Mouse (Mus musculus): ENCODE data around the gene Hecw1.
"Not testable (repeated sequence)": the region's sequence is repeated elsewhere in the genome, so short reads cannot be mapped to it uniquely, and the experiment has no call there.

The Hecw1 gene

DNA sequence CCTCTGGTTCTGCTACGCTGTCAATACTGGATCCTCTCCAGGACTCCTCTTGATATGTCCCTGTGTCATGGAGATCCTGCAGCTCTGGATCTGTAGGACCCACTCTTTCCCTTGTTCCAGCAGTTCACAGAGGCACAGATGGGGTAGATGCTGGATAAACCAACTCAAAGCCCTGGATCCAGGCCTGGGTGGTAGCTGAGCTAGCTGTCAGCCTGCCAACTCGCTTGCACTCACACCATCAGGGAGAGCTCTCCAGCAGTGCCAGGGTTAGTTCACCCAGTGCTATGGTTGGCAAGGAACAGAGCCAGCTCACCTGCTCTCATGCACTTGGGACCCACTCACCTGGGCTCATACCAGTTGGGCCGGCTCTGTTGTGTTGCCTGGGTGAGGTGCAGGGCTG is 157.5 kb downstream of the Hecw1 start:
- DNase-seq (ENCODE audit: low read depth, low spot score) = no peak

DNA sequence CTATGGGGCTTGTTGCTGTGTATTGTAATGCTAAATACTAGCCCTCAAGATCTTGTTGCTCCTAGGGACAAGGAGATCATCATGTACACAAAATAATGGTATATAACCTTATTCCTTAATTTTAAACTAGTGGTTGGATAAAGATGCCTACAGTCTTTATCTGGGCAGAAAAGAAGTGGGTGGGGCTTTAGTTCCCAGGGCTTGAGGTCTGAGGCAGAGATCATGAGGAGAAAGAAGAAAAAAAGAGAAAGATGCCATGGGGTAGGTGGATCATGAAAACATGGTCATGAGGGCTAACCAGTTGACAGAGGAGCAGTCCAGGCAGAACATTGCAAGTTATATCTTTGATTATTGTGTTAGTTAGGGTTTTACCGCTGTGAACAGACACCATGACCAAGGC is 195.8 kb downstream of the Hecw1 start:
- no peak for DNase-seq (ENCODE audit: low read depth, low spot score)

DNA sequence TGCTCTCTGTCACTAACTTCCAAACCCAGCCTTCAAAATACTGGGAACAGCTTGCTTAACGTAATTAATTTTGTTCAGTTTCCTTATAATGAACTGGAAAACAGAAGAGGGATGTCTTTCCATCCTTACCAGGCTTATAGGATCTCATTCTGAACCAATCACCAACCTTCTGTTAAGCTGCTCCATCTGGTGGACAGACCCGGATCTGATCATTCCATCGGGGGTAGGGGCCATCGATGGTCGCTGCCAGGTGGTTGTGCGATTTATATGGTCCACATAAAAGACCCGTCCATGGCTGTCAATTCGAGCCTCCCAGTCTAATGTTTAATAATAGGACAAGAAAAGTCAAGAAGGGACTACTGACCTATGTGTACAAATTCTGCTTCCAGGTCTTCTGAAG is 216.4 kb downstream of the Hecw1 start:
- no peak for DNase-seq (ENCODE audit: low read depth, low spot score)

DNA sequence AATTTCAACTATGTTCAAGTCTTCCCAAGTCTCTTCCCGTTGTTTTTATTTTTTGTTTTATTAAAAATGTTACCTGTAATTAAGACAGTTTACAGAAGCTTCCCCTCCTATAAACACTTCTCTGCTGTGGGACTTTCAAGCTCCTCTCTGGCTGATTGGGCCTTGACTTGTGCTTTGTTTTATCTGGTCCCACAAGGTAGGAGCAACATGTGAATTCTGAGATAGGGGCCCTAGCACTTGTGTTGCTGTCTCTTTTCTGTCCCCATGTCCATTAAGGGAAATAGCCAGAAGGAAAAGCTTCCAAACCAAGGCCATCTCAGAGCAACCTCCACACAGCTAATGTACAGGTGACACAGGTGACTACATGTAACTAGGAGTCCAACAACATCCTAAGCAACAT is 218.9 kb downstream of the Hecw1 start:
- DNase-seq (ENCODE audit: low read depth, low spot score) = peak; percentile 33

DNA sequence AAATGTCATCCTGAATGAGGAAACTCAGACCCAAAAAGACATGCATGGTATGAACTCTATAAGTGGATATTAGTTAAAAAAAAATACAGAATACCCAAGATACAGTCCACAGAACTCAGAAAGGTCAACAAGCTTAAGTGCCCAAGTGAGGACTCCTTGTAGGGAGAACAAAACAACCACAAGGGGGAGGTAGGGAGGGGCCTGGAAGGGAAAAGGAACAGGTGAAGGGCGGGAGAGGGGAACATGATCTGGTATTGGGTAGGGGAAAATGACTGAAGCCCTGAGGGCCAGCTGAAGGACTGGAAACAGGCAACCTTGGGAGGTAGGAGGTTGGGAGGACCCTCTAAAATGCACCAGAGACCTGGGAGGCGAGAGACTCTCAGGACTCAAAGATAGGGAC is 220.1 kb downstream of the Hecw1 start:
- no peak for DNase-seq (ENCODE audit: low read depth, low spot score)

DNA sequence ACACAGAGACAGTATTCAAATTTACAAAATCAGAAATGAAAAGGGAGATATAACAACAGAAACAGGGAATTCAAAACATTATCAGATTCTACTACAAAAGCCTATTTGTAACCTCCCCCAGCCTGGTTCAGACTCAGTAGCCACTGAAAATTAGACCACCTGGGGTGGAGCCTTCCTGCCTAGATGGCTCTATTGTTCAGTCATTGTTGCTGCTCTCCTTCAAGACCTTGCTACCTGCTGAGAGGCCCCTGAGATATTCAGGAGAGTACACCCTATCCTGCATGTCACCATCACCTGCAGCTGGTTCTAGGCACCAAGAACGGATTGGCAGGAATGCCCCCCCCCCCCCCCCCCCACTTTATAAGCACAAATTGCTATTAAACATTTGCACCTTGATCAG is 233.0 kb downstream of the Hecw1 start:
- no peak for DNase-seq (ENCODE audit: low read depth, low spot score)

DNA sequence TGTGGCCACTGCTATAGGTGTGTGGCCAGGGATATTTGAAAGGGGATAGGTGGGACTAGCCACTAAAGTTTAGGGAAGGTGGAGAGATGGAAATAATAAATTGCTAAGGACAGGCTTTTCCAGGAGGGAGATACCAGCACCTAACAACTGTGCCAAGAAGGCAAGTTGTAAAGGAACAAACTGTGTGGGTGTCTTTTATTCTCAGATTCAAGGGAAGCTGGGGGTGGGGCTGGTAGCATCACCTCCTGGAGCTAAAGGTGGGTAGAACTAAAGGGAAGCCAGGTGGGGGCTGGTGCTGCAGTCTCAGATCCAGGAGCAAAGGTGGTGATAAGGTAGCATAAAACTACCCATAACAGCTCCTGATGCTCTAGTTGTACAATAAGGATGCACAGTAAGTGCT is 251.6 kb downstream of the Hecw1 start:
- no peak for DNase-seq (ENCODE audit: low read depth, low spot score)

DNA sequence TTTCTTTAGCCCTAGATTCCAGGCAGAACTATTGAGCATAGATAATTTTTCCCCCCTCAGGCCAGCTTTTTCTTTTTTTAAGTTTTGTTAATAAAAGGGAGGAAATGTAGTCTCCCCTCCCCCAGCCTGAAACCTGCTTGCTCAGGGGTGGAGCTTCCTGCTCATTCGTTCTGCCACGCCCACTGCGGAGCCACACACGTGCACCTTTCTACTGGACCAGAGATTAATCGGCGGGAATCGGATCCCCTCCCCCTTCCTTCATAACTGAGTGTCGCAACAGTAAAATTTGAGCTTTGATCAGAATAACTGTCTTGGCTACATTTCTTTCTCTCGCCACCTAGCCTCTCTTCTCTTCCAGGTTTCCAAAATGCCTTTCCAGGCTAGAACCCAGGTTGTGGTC is 262.1 kb downstream of the Hecw1 start:
- DNase-seq (ENCODE audit: low read depth, low spot score) = not testable (repeated sequence)

DNA sequence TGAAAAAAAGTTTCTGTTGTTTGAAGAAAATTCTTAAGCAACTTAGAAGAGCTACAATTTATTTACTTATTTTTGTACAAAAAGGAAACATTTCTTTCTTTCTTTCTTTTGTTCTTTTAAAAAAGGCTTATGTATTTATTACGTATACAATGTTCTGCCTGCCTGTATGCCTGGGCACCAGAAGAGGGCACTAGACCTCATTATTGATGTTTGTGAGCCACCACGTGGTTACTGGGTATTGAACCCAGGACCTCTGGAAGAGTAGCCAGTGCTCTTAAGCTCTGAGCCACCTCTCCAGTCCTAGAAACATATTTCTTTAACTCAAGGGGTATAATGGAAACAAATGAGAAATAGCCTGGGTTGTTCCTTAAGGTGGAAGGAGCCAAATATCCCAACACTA is 277.1 kb downstream of the Hecw1 start:
- DNase-seq (ENCODE audit: low read depth, low spot score) = no peak

DNA sequence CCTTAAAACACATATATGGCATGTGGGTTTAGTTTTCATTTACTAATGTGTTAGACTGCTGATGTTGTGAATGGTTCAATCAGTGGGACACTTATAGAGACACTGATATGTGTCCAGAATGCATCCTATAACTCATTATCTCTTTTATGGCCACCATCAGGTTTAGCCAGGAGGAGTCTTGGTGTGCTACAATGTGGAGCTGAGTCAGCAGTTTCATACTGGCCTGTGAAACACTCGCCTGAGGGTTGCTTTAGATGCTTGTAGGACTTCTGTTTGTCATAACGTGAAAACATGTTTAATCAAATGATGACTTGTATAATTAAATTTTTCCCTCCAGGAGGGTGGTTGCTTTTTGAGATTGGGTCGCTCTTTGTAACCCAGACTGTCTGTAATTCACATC is 343.4 kb downstream of the Hecw1 start:
- DNase-seq (ENCODE audit: low read depth, low spot score) = no peak

DNA sequence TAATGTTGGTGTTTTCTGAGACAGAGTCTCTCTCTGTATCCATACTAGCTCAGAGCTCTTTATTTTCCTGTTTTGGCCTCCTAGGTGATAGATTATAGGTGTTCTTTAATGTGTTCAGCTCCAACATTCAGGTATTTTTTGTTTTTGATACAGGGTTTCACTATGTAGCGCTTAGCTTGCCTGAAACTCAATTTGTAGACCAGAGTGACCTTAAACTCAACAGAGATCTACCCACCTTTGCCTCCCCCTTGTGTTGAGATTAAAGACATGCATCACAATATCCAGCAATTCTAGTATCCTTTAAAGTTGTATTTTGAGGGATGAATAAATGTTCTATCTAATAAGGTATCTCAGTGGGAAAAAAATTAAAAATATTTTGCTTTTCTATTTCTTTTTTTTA is 345.0 kb downstream of the Hecw1 start:
- no peak for DNase-seq (ENCODE audit: low read depth, low spot score)
